Mouse (Mus musculus): Measurements from ENCODE around the gene Tmem9.

DNA sequence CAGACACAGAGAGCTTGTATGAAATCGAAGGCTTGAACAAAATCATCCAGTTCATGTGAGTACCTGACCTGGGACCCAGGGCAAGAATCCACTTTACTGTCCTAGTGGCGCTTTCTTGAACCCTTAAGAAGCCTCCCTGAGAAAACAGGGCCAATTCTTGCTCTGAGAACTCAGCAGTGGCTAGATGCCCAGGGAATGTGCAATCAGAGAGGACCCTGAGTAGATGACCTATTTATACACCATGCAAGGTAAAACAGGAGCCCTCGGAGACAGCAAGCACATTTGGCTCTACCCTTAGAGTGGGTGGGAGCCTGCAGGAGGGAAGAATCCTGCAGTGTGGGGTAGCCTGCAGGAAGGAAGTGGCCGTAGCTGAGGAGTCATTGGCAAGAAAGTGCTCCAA lies 69.7 kb downstream of the Tmem9 start:
- TF ChIP-seq CTCF (IDR thresholded peaks at IDR 0.05; ENCODE audit: borderline replicate concordance, extremely low read depth, insufficient read depth, insufficient read length) (no peak), POLR2A (IDR thresholded peaks at IDR 0.05; ENCODE audit: borderline replicate concordance, extremely low read depth, insufficient read depth, insufficient read length, poor library complexity, severe bottlenecking) (no peak)

Measured in brain, embryonic 14.5 days (tissue).